Mouse (Mus musculus): ENCODE measurements around the gene Ms4a15.

Ms4a15 gene

GRCm38 (mm10) chr19:10993150-10993549, at the start of gene Ms4a15:
Ms4a15 (minus strand) TSS chr19:10993250.
- no peak for DNase-seq (ENCODE audit: low read depth, low spot score)

GRCm38 (mm10) chr19:11037570-11037969, 44.5 kb upstream of the Ms4a15 start:
- no peak for DNase-seq (ENCODE audit: low read depth, low spot score)

- DNase-seq (ENCODE audit: low read depth, low spot score) = no peak
Observed at GRCm38 (mm10) chr19:11022382-11022781, 29.3 kb upstream of the Ms4a15 start.

DNA sequence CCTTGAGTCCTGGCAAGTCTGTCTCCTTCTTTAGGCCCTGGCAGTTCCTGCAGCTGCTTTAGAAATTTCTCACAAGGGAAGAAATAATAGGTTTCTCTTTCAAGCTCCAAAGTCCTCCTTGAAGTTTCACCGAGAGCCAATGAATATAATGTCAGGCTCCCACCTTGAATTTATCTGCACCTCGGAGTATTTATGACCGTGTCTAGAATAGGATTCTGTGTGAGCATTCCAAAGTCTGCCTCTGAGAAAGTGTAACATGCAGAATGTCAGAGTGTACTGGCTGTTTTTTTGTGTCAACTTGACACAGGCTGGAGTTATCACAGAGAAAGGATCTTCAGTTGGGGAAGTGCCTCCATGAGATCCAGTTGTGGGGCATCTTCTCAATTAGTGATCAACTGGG, 24.8 kb upstream of the Ms4a15 start, which contains the start of gene Ms4a18:
Gene Ms4a18, minus strand, starts transcription at position 141 of the 400 bp plus-strand sequence.
- no peak for DNase-seq (ENCODE audit: low read depth, low spot score)

- no peak for DNase-seq (ENCODE audit: low read depth, low spot score)
Observed at GRCm38 (mm10) chr19:11017251-11017650, 24.2 kb upstream of the Ms4a15 start.

DNA sequence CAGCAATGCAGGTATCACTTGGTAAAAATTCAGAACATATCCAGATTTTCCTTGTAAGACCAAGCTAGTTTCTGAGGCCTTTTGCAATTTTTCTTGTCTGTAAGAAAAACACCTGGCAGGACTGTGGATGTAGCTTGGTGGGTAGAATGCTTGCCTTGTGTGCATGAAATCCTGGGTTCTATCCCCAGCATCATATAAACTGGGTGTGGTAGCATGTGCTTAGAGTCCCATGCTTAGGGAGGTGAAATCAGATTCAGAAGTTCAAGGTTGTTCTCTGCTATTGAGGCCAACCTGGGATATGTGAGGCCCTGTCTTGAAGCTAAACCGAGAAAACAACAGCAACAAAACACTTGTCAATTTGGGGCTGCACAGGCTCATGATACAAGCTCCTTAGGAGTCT, 22.9 kb upstream of the Ms4a15 start:
- DNase-seq (ENCODE audit: low read depth, low spot score) = no peak

DNA sequence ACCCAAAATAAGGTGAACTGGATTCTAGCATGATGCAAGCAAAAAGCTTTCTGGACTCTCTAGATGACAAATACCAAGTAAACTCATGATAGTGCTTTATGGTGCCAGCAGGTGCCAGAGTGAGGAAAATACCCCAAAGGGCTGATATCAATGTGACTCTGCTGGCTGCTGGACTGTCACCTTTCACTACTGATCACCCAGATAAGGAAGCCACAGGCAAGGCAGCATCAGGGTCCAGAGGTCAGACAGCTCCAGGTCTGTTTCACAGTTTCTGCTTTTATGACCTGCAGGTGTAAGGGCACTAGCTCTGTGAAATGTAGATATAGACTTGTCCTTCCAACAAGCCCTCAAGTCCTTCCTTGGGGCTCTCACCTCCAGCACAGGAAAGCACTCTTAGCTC, 22.4 kb upstream of the Ms4a15 start:
- no peak for DNase-seq (ENCODE audit: low read depth, low spot score)

DNA sequence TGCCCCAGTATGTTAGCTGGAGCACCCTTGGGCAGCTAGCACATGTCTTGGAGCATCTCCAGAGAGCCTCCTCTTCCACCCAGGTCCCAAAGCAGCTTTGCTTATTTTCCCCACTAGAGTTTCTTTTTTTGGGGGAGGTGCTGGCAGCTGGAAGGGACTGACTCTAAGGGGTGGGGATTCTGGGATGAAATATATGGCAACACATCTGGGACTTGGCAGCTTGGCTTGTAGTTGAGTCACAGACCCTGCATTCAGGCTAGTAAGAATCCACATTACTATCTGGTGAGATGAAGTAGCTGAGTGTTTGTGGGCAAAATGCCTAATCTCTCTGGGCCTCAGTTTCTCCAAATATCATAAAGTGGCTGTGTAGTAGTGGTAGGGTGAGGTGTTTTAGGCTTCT, 1.1 kb downstream of the Ms4a15 start:
- no peak for DNase-seq (ENCODE audit: low read depth, low spot score)

- no peak for DNase-seq (ENCODE audit: low read depth, low spot score)
Observed at GRCm38 (mm10) chr19:10990751-10991150, 2.3 kb downstream of the Ms4a15 start.

GRCm38 (mm10) chr19:10988563-10988962, 4.5 kb downstream of the Ms4a15 start:
- no peak for DNase-seq (ENCODE audit: low read depth, low spot score)

GRCm38 (mm10) chr19:10985889-10986288, 7.2 kb downstream of the Ms4a15 start:
- DNase-seq (ENCODE audit: low read depth, low spot score) = no peak

GRCm38 (mm10) chr19:10984551-10984950, 8.5 kb downstream of the Ms4a15 start:
- no peak for DNase-seq (ENCODE audit: low read depth, low spot score)

DNA sequence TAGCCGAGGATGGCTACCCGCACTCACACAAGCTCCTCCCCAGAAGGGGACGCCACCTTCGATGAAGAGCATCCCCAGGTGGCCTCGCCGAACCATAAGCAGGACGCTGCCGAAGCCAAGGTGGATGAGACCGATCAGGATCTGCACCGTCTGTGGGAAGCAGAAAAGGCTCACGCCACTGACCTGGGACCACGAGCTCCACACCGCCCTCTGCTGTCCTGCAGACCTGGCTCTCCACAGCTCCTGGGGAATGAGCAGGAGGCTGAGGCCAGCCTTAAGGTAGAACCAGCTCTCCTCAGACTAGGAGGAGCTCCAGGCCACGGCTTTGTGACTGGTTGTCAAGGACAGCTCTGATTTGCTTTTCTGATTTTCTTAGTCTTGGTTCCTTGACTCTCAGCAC, 9.9 kb downstream of the Ms4a15 start:
- DNase-seq (ENCODE audit: low read depth, low spot score) = peak; percentile 30

DNA sequence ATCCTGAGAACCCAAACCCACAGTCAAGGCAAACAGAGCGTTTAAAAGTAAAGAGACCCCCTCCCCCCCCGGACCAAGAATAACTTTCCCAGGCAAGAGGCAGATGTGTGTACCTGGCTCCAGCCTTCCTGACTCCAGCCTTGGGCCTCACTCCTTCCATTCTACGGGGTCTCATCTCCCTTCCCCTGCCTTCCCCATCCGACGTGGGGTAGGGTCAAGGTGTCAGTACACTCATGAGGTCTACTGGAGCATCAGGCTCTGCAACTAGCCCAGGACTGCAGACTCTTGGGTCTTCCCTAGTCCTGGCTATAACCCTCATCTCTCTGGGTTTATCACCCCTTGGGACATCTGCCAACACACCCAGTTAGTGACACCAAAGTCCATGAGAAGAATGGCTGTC, 12.8 kb downstream of the Ms4a15 start:
- no peak for DNase-seq (ENCODE audit: low read depth, low spot score)

DNA sequence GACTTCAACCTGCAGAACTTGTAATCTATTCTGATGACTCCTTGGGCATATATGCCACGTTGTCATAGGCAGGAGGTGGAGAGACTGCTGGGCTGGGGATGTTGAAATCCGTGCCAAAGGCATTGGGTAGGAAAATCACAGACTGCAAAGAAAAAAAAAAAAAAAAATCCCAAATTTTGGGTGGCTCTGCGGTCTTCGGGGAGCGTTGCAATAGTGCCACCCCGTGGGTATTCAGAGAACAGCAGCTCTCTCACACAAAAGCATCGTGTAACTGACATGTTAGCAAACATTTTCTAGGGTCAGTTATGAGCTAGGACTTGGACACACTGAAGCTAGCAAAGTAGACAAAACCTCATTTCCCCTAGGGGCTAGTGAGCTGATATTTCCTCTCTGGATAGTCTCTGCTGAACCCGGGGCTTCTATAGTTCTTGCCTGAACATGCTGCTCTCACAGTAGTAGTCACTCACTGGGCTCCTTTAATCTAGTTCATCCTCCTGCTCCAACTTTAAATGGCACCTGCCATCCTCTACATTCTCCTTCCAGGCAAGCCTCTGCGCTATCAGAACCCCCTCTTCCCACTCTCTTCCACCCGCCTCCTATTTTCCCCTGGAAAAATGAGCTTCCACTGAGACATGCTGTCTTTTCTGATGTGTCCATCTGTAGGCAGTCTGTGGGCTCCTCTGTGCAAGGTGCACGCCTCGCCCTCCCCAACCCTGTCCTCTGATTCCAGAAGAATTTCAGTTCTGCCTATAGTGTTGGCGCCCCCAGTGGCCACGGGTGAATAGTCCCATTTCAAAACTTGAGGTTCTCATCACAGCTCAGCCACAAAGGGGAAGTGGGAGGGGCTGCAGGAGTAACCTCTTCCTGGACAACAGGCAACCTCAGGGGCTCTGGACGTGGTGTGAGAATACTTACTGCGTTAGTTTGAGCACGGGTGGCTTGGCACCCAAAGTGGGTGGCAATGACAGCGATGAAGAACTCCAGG, 13.6 kb downstream of the Ms4a15 start:
- peak; percentile 76 for DNase-seq (ENCODE audit: low read depth, low spot score)

DNA sequence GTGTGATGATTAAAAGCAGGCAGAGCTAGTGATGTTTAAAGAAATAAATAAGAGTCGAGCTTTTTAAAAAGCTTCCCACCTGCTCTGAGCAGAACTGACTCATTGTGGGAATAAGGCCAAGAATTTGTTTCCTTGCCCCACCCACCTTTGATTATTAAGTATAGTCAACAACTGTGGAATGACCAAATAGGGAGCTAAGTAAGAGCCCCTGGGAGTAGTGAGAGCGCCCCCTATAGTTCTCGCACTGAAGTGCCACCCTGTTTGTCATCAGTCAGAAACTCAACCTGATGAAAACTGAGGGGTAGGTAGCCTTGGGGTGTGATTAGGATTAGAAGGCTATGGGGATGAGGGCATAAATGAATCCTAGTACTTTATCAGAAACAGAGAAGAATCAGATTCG, 16.7 kb downstream of the Ms4a15 start:
- no peak for DNase-seq (ENCODE audit: low read depth, low spot score)

DNA sequence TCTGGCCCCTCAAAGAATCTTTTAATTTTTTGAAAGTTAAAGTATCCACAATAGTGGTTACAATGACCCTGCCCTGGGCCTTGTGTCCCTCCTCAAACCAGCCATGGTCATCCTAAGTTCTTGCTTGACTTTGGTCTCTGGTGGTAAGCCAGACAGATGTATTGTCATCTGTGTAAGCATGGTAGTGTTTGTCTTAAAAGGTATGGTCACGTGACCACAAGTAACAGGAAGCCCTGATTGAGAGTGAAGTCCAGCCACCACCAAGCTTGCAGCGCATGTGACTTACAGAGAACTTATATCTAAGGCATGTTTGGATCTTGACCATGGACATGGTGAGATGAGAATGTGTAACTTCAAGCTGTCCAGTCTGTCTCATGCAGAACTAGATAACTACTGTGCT, 17.9 kb downstream of the Ms4a15 start:
- no peak for DNase-seq (ENCODE audit: low read depth, low spot score)

DNA sequence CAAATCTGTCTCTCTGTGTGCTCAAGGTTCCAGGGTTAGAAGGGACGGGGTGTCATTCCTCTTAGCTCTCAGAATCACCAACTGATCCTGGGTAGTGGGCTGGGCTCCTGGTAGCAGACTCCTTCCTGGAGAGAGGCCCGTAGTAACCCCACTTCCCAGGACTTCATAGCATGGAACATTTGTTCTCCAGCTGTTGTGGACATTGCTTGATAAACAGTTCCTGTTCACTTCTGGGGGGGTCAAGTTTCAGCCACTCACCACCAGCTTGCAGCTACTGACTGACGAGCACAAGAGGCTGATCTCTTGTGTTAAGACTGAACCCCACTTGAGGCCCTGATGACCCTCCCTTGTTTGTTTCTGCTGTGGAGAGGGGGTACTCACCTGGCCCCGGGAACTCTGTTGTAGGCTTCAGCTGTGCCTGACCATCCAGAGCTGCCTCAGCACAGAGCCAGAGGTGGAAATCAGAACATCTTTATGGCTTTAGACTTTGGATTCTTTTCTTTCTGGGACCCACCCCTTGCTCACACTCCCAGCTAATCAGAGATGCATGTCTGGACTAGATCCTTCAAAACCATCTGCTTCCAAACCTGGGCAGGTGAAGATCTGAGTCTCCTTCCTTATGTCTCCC, 18.7 kb downstream of the Ms4a15 start, which contains the start of gene Ms4a10:
Gene Ms4a10, minus strand, starts transcription at position 433 of the 628 bp plus-strand sequence.
- peak; percentile 41 for DNase-seq (ENCODE audit: low read depth, low spot score)

GRCm38 (mm10) chr19:10973187-10973586, 19.9 kb downstream of the Ms4a15 start:
- DNase-seq (ENCODE audit: low read depth, low spot score) = peak; percentile 63

GRCm38 (mm10) chr19:10972660-10973059, 20.4 kb downstream of the Ms4a15 start:
- no peak for DNase-seq (ENCODE audit: low read depth, low spot score)

GRCm38 (mm10) chr19:10970457-10970856, 22.6 kb downstream of the Ms4a15 start:
- DNase-seq (ENCODE audit: low read depth, low spot score) = no peak

DNA sequence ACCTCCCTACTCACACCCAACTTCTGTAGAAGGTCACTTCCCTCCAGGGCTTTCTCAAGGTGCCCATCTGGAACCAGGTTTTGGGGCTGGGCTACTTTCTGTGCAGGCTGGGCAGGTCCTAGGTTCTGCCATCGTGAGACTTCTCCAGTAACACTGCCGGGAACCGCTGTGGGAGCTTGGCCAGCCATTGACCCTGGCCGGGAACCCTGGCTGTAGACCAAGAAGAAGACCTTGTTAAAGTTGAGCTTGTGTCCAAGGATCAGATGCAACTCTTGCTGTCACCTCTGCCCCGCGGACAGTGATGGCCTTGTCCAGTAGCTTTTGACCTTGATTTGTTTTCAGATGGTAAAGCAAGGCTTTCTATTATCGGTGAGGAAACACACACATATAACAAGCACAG, 24.5 kb downstream of the Ms4a15 start:
- no peak for DNase-seq (ENCODE audit: low read depth, low spot score)

DNA sequence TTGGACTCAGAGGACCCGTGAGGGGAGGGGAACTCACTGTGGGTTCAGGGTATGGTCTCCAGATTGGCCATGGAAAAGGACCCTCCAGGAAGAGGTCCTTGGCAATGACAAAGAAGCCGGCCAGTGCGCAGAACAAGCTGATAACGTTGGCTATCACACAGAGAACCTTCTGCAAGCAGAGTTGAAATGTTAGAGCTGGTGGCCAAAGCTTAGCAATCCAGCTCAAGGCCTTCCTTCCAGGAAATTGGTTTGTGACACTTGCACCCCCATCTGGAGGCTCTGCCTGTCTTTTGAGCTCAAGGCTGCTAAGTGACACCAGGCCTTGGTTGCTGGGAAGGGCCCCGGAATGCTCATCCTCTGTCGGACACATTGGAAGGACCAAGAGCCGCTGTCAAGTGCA, 27.3 kb downstream of the Ms4a15 start:
- DNase-seq (ENCODE audit: low read depth, low spot score) = no peak

Data from mesoderm, embryonic 11.5 days (tissue).